Mouse (Mus musculus): ENCODE data around the gene Atp2b1. TPM values are rescaled to one million over a fixed set of nuclear protein-coding genes. Genes with fewer than 3 reads are reported as not detected.
"Not testable (repeated sequence)": the region's sequence is repeated elsewhere in the genome, so short reads cannot be mapped to it uniquely, and the experiment has no call there.

The Atp2b1 gene
- polyA plus RNA-seq, 1 experiment from 2014 or later = 103 TPM

- Histone ChIP-seq H3K4me3 (ENCODE audit: low read depth, low read length) (no peak overlapping the region), H3K36me3 (ENCODE audit: control insufficient read depth, insufficient read depth, low read length) (no peaks in the 10 kb centered on the region), H3K4me2 (ENCODE audit: low read length) (no peak overlapping the region), H3K27ac (ENCODE audit: low read depth, low read length) (no peak overlapping the region), H3K27me3 (replicated peaks; ENCODE audit: control insufficient read depth, insufficient read depth, low read length) (no peaks in the 10 kb centered on the region), H3K9ac (ENCODE audit: low read length) (no peak overlapping the region), H3K4me1 (ENCODE audit: control insufficient read depth, insufficient read depth, low read length) (no peaks in the 10 kb centered on the region), H3K9me3 (replicated peaks; ENCODE audit: control insufficient read depth, low read length) (no peaks in the 10 kb centered on the region)
- ATAC-seq = no peak
- no peak for DNase-seq (ENCODE audit: low spot score)
- WGBS = 80% methylated on average over 8 of the region's 8 CpGs
Measured at GRCm38 (mm10) chr10:98979951-98980350, 65.7 kb downstream of the Atp2b1 start.

GRCm38 (mm10) chr10:98991964-98992363, 77.8 kb downstream of the Atp2b1 start:
- Histone ChIP-seq H3K27ac (ENCODE audit: low read depth, low read length) (no peak overlapping the region), H3K4me3 (ENCODE audit: low read depth, low read length) (no peak overlapping the region), H3K4me2 (ENCODE audit: low read length) (no peak overlapping the region), H3K36me3 (ENCODE audit: control insufficient read depth, insufficient read depth, low read length) (peaks cover 27% of the 10 kb centered on the region), H3K9me3 (replicated peaks; ENCODE audit: control insufficient read depth, low read length) (no peaks in the 10 kb centered on the region), H3K27me3 (replicated peaks; ENCODE audit: control insufficient read depth, insufficient read depth, low read length) (no peaks in the 10 kb centered on the region), H3K9ac (ENCODE audit: low read length) (no peak overlapping the region), H3K4me1 (ENCODE audit: control insufficient read depth, insufficient read depth, low read length) (no peaks in the 10 kb centered on the region)
- DNase-seq (ENCODE audit: low spot score) (no peak), ATAC-seq (no peak)
- 87% methylated on average over 3 of the region's 3 CpGs for WGBS

- Histone ChIP-seq H3K9me3 (replicated peaks; ENCODE audit: control insufficient read depth, low read length) (no peaks in the 10 kb centered on the region), H3K27me3 (replicated peaks; ENCODE audit: control insufficient read depth, insufficient read depth, low read length) (no peaks in the 10 kb centered on the region), H3K27ac (ENCODE audit: low read depth, low read length) (no peak overlapping the region), H3K4me2 (ENCODE audit: low read length) (no peak overlapping the region), H3K4me1 (ENCODE audit: control insufficient read depth, insufficient read depth, low read length) (no peaks in the 10 kb centered on the region), H3K4me3 (ENCODE audit: low read depth, low read length) (no peak overlapping the region), H3K36me3 (ENCODE audit: control insufficient read depth, insufficient read depth, low read length) (peaks cover 29% of the 10 kb centered on the region), H3K9ac (ENCODE audit: low read length) (no peak overlapping the region)
- DNase-seq (ENCODE audit: low spot score) (no peak), ATAC-seq (no peak)
- 91% methylated on average over 8 of the region's 8 CpGs for WGBS
Measured at GRCm38 (mm10) chr10:98993186-98993585, 79.0 kb downstream of the Atp2b1 start.

GRCm38 (mm10) chr10:98995016-98995747, 81.0 kb downstream of the Atp2b1 start:
- not testable (repeated sequence) for H3K27ac ChIP-seq (ENCODE audit: low read depth, low read length); H3K9ac ChIP-seq (ENCODE audit: low read length); H3K4me3 ChIP-seq (ENCODE audit: low read depth, low read length); H3K27me3 ChIP-seq (replicated peaks; ENCODE audit: control insufficient read depth, insufficient read depth, low read length); H3K4me2 ChIP-seq (ENCODE audit: low read length); DNase-seq (ENCODE audit: low spot score); H3K4me1 ChIP-seq (ENCODE audit: control insufficient read depth, insufficient read depth, low read length); H3K9me3 ChIP-seq (replicated peaks; ENCODE audit: control insufficient read depth, low read length); ATAC-seq
- WGBS = 89% methylated on average over 6 of the region's 6 CpGs
- H3K36me3 ChIP-seq (ENCODE audit: control insufficient read depth, insufficient read depth, low read length) = peaks cover 29% of the 10 kb centered on the region

GRCm38 (mm10) chr10:99004866-99005265, 90.7 kb downstream of the Atp2b1 start:
- ATAC-seq = no peak

GRCm38 (mm10) chr10:99011084-99011483, 96.9 kb downstream of the Atp2b1 start:
- H3K4me3 ChIP-seq (ENCODE audit: low read depth, low read length) = no peak overlapping the region
- no peaks in the 10 kb centered on the region for H3K9me3 ChIP-seq (replicated peaks; ENCODE audit: control insufficient read depth, low read length)
- ATAC-seq (no peak), DNase-seq (ENCODE audit: low spot score) (no peak)
- H3K36me3 ChIP-seq (ENCODE audit: control insufficient read depth, insufficient read depth, low read length) = peaks cover 25% of the 10 kb centered on the region
- no peak overlapping the region for H3K9ac ChIP-seq (ENCODE audit: low read length)
- H3K27me3 ChIP-seq (replicated peaks; ENCODE audit: control insufficient read depth, insufficient read depth, low read length) = no peaks in the 10 kb centered on the region
- WGBS = 86% methylated on average over 3 of the region's 3 CpGs
- H3K4me2 ChIP-seq (ENCODE audit: low read length) = no peak overlapping the region
- H3K4me1 ChIP-seq (ENCODE audit: control insufficient read depth, insufficient read depth, low read length) = no peaks in the 10 kb centered on the region
- H3K27ac ChIP-seq (ENCODE audit: low read depth, low read length) = no peak overlapping the region

More at GRCm38 (mm10) chr10:99004866-99005265, 90.7 kb downstream of the Atp2b1 start:
- Histone ChIP-seq H3K36me3 (ENCODE audit: control insufficient read depth, insufficient read depth, low read length) (peaks cover 34% of the 10 kb centered on the region; the same call in 1 of the 2 replicates), H3K4me2 (ENCODE audit: low read length) (no peak overlapping the region), H3K4me1 (ENCODE audit: control insufficient read depth, insufficient read depth, low read length) (no peaks in the 10 kb centered on the region), H3K9me3 (replicated peaks; ENCODE audit: control insufficient read depth, low read length) (no peaks in the 10 kb centered on the region), H3K27me3 (replicated peaks; ENCODE audit: control insufficient read depth, insufficient read depth, low read length) (no peaks in the 10 kb centered on the region), H3K4me3 (ENCODE audit: low read depth, low read length) (no peak overlapping the region), H3K27ac (ENCODE audit: low read depth, low read length) (no peak overlapping the region), H3K9ac (ENCODE audit: low read length) (no peak overlapping the region)
- no peak for DNase-seq (ENCODE audit: low spot score)
- 95% methylated on average over 3 of the region's 3 CpGs for WGBS

- peaks cover 28% of the 10 kb centered on the region for H3K36me3 ChIP-seq (ENCODE audit: control insufficient read depth, insufficient read depth, low read length)
- no peaks in the 10 kb centered on the region for H3K9me3 ChIP-seq (replicated peaks; ENCODE audit: control insufficient read depth, low read length)
- DNase-seq (ENCODE audit: low spot score) (no peak), ATAC-seq (no peak)
- no peaks in the 10 kb centered on the region for H3K4me1 ChIP-seq (ENCODE audit: control insufficient read depth, insufficient read depth, low read length)
- WGBS = 94% methylated on average over 5 of the region's 5 CpGs
- H3K9ac ChIP-seq (ENCODE audit: low read length) = no peak overlapping the region
- no peak overlapping the region for H3K4me2 ChIP-seq (ENCODE audit: low read length)
- H3K27me3 ChIP-seq (replicated peaks; ENCODE audit: control insufficient read depth, insufficient read depth, low read length) = no peaks in the 10 kb centered on the region
- no peak overlapping the region for H3K4me3 ChIP-seq (ENCODE audit: low read depth, low read length)
- no peak overlapping the region for H3K27ac ChIP-seq (ENCODE audit: low read depth, low read length)
Measured at GRCm38 (mm10) chr10:99012086-99012485, 97.9 kb downstream of the Atp2b1 start.

- ATAC-seq = no peak
- H3K4me2 ChIP-seq (ENCODE audit: low read length) = no peak overlapping the region
- peaks cover 40% of the 10 kb centered on the region for H3K36me3 ChIP-seq (ENCODE audit: control insufficient read depth, insufficient read depth, low read length)
- DNase-seq (ENCODE audit: low spot score) = no peak
- H3K4me3 ChIP-seq (ENCODE audit: low read depth, low read length) = no peak overlapping the region
- WGBS = 91% methylated on average over 13 of the region's 13 CpGs
- no peaks in the 10 kb centered on the region for H3K27me3 ChIP-seq (replicated peaks; ENCODE audit: control insufficient read depth, insufficient read depth, low read length)
- no peak overlapping the region for H3K9ac ChIP-seq (ENCODE audit: low read length)
- no peak overlapping the region for H3K27ac ChIP-seq (ENCODE audit: low read depth, low read length)
- no peaks in the 10 kb centered on the region for H3K4me1 ChIP-seq (ENCODE audit: control insufficient read depth, insufficient read depth, low read length)
- no peaks in the 10 kb centered on the region for H3K9me3 ChIP-seq (replicated peaks; ENCODE audit: control insufficient read depth, low read length)
Measured at GRCm38 (mm10) chr10:99014737-99015136, 100.5 kb downstream of the Atp2b1 start.

- no peak overlapping the region for H3K27ac ChIP-seq (ENCODE audit: low read depth, low read length)
- H3K9me3 ChIP-seq (replicated peaks; ENCODE audit: control insufficient read depth, low read length) = no peaks in the 10 kb centered on the region
- H3K36me3 ChIP-seq (ENCODE audit: control insufficient read depth, insufficient read depth, low read length) = peaks cover 36% of the 10 kb centered on the region
- H3K4me1 ChIP-seq (ENCODE audit: control insufficient read depth, insufficient read depth, low read length) = no peaks in the 10 kb centered on the region
- H3K9ac ChIP-seq (ENCODE audit: low read length) = no peak overlapping the region
- H3K27me3 ChIP-seq (replicated peaks; ENCODE audit: control insufficient read depth, insufficient read depth, low read length) = no peaks in the 10 kb centered on the region
- no peak overlapping the region for H3K4me3 ChIP-seq (ENCODE audit: low read depth, low read length)
- 86% methylated on average over 5 of the region's 5 CpGs for WGBS
- no peak overlapping the region for H3K4me2 ChIP-seq (ENCODE audit: low read length)
- ATAC-seq = no peak
- no peak for DNase-seq (ENCODE audit: low spot score)
Measured at GRCm38 (mm10) chr10:99016996-99017395, 102.8 kb downstream of the Atp2b1 start.

Measured in forebrain, embryonic 14.5 days (tissue).